Mouse (Mus musculus): Measurements from ENCODE around the gene Ell. TPM values are rescaled to one million over a fixed set of nuclear protein-coding genes. Genes with fewer than 3 reads are reported as not detected.

Gene Ell
- polyA plus RNA-seq, 1 experiment from 2014 or later = 22.7 TPM

DNA sequence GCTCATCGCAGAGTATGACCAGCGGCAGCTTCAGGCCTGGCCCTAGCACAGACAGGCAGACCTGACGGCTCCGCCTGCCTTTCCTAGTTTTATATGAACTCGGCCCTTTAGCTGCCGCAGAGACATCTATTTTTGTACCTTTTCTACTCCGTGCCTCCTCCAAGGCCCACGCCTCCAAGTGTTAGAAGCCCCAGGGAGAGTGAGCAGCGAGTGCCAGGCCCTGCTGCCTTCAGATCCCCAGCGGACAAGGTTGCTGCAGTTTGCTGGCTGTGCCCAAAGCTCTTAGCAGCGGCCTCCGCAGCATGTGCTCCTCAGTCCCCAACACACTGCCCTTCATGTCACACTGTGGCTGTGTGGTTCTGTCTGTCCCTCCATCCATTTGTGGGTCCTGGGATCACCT, 52.3 kb downstream of the Ell start:
- no peak overlapping the region for H3K4me3 ChIP-seq
- peaks cover 18% of the 10 kb centered on the region for H3K27me3 ChIP-seq (ENCODE audit: poor library complexity, severe bottlenecking)
- peaks cover 41% of the 10 kb centered on the region for H3K4me1 ChIP-seq
- WGBS = 90% methylated on average over 12 of the region's 12 CpGs
- peaks cover 70% of the 10 kb centered on the region for H3K36me3 ChIP-seq (replicated peaks)
- H3K9me3 ChIP-seq = no peaks in the 10 kb centered on the region
- no peak for DNase-seq (ENCODE audit: extremely low spot score, low spot score)
- H3K27ac ChIP-seq = no peak overlapping the region

DNA sequence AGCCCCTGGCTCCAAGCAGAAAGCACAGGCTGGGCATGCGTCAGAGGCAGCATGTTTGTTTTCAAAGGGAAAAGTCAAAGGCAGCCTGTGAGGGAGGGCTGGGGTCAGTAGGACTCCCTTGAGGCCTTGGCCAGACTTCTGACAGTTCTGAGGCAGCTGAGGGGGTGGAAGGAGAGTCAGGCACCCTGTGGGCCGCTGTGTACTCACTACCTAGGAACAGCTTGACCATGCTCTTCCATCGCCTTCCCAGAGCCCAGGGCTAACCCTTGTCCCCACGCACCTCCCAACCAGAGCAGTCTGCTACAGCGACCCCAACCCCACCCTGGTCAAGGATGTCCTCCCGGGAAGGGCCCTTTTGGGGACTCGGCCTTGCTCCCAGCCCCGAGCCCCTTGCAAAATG, 53.9 kb downstream of the Ell start:
- no peak for DNase-seq (ENCODE audit: extremely low spot score, low spot score)
- peak overlapping the region; percentile 82 for H3K4me3 ChIP-seq
- peaks cover 66% of the 10 kb centered on the region for H3K36me3 ChIP-seq (replicated peaks)
- peaks cover 33% of the 10 kb centered on the region for H3K27me3 ChIP-seq (ENCODE audit: poor library complexity, severe bottlenecking)
- no peaks in the 10 kb centered on the region for H3K9me3 ChIP-seq
- peak overlapping the region; percentile 89 for H3K27ac ChIP-seq
- 50% methylated on average over 8 of the region's 8 CpGs for WGBS
- peaks cover 57% of the 10 kb centered on the region for H3K4me1 ChIP-seq

DNA sequence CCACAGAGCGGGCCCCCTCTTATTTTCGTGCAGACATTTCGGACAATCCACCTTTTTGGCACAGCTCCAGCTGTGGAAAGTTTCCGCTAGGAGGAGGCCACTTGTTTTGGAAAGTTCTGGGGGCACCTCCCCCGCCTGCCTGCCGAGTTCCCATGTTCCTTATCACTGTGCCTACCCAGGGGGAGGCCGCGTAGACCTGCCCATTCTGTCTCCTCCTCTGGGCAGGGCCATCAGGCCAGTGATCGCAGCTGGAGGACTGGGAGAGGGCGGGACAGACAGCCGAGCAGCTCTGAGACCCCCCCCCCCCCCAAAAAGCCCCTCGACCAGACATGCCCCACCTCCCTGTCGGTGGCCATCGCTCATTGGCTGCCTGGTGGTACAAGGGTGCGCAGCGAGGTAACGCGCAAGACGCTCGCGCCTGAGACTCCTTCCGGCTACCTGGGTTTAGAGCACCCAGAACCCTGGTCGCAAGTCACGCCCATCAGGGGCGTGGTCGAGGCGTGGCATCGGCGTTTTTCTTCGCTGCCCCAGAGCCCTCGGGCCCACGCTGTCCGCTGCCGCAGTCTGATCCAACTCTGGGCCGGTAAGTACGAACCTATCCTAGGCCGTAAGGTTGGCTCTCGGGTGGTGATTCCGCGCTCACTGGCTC, 54.8 kb downstream of the Ell start, which contains the start of gene Isyna1:
Gene Isyna1, plus strand, starts transcription at position 413 of the 649 bp plus-strand sequence.
- Histone ChIP-seq H3K4me1 (peaks cover 66% of the 10 kb centered on the region), H3K36me3 (replicated peaks) (peaks cover 61% of the 10 kb centered on the region), H3K4me3 (peak within 1 kb of the TSS; percentile 82)

DNA sequence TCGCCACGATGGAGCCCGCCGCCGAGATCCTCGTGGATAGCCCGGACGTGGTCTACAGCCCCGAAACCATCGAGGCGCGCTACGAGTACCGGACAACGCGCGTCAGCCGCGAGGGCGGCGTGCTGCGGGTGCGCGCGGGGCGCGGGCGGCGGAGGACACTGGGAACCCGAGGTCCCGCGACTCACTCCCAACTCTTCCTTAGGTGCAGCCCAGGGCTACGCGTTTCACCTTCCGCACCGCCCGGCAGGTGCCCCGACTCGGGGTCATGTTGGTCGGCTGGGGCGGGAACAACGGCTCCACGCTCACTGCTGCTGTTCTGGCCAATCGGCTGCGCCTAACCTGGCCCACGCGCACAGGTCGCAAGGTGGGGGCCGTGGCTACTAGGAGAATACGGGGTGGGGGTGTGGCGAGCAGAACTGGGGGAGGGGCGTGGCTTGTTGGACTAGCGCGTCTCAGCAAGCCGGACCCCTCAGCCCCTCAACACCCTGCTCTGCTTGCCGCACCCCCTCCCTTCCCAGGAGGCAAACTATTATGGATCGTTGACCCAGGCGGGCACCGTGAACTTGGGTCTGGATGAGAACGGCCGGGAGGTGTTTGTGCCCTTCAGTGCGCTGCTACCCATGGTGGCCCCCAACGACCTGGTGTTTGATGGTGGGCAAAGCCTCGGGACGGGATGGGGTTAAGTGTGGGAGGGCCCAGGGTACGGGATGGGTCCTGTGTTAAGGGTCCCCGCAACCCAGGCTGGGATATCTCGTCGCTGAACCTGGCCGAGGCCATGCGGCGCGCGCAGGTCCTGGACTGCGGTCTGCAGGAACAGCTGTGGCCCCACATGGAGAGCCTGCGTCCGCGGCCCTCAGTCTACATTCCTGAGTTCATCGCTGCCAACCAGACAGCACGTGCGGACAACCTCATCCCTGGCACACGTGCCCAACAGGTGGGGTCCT, 55.6 kb downstream of the Ell start:
- Histone ChIP-seq H3K27me3 (ENCODE audit: poor library complexity, severe bottlenecking) (peaks cover 45% of the 10 kb centered on the region), H3K27ac (peak overlapping the region; percentile 89), H3K9me3 (no peaks in the 10 kb centered on the region), H3K4me1 (peaks cover 74% of the 10 kb centered on the region), H3K36me3 (replicated peaks) (peaks cover 60% of the 10 kb centered on the region), H3K4me3 (peak overlapping the region; percentile 82)
- WGBS = 10% methylated on average over 82 of the region's 82 CpGs
- peak; percentile 53 for DNase-seq (ENCODE audit: extremely low spot score, low spot score)

More for the DNA sequence above, 54.8 kb downstream of the Ell start, which contains the start of gene Isyna1:
- peak; percentile 95 for DNase-seq (ENCODE audit: extremely low spot score, low spot score)
- WGBS = under 1% methylated on average over 40 of the region's 40 CpGs
- Histone ChIP-seq H3K27me3 (ENCODE audit: poor library complexity, severe bottlenecking) (peaks cover 37% of the 10 kb centered on the region), H3K27ac (peak within 1 kb of the TSS; percentile 89), H3K9me3 (no peaks in the 10 kb centered on the region)

DNA sequence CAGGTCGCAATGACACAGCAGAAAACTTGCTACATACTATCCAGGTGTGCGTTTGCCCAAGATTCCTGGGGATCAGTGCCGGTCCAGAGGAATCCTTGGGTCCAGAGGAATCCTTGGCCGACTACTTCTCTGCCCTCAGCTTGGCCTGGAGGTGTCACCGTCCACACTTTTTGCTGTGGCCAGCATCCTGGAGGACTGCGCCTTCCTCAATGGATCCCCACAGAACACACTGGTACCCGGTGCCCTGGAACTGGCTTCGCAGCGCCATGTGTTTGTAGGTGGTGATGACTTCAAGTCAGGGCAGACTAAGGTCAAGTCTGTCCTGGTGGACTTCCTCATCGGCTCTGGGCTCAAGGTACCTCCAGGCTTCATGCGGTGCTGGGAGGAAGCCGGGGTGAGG, 56.6 kb downstream of the Ell start:
- Histone ChIP-seq H3K4me3 (peak overlapping the region; percentile 82), H3K9me3 (no peaks in the 10 kb centered on the region), H3K27me3 (ENCODE audit: poor library complexity, severe bottlenecking) (peaks cover 47% of the 10 kb centered on the region), H3K27ac (no peak overlapping the region), H3K36me3 (replicated peaks) (peaks cover 51% of the 10 kb centered on the region), H3K4me1 (peaks cover 83% of the 10 kb centered on the region)
- WGBS = 94% methylated on average over 12 of the region's 12 CpGs
- no peak for DNase-seq (ENCODE audit: extremely low spot score, low spot score)

DNA sequence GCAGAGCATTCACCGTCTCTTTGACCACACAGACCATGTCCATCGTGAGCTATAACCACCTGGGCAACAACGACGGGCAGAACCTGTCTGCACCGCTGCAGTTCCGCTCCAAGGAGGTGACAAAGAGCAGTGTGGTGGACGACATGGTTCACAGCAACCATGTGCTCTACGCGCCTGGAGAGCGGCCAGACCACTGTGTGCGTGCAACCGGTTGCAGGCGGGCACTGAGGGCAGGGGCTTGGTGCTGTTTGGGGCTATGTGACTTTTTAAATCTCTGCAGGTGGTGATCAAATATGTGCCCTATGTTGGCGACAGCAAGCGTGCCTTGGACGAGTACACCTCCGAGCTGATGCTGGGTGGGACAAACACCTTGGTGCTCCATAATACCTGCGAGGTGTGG, 57.0 kb downstream of the Ell start:
- H3K4me3 ChIP-seq = peak overlapping the region; percentile 82; the same call in 1 of the 2 replicates
- peaks cover 87% of the 10 kb centered on the region for H3K4me1 ChIP-seq
- no peak for DNase-seq (ENCODE audit: extremely low spot score, low spot score)
- peaks cover 47% of the 10 kb centered on the region for H3K27me3 ChIP-seq (ENCODE audit: poor library complexity, severe bottlenecking)
- 96% methylated on average over 18 of the region's 18 CpGs for WGBS
- peaks cover 49% of the 10 kb centered on the region for H3K36me3 ChIP-seq (replicated peaks)
- H3K27ac ChIP-seq = no peak overlapping the region
- no peaks in the 10 kb centered on the region for H3K9me3 ChIP-seq

DNA sequence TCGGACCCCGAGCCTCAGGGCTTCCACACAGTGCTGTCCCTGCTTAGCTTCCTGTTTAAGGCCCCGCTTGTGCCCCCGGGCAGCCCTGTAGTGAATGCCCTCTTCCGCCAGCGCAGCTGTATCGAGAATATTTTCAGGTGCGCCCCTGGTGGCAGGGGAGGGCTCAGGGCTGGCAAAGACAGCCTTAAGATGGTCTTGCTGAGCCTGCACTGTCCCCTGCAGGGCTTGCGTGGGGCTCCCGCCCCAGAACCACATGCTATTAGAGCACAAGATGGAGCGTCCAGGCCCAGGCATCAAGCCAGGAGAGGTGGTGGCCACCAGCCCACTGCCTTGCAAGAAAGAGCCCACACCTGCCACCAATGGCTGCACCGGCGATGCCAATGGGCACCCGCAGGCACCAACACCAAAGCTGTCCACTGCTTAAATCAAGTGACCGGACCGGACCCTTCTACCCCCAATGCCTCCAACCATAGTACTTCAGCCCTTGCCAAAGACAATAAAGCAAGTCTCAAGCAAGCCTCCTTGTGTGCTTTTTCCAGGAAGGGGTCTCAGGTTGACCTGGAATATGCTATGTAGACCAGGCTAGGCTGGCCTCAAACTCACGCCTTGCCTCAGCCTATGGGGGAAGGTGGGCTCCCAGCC, 57.6 kb downstream of the Ell start:
- no peak for DNase-seq (ENCODE audit: extremely low spot score, low spot score)
- H3K4me1 ChIP-seq = peaks cover 94% of the 10 kb centered on the region
- H3K4me3 ChIP-seq = peak overlapping the region; percentile 62
- no peak overlapping the region for H3K27ac ChIP-seq
- H3K9me3 ChIP-seq = peaks cover 2% of the 10 kb centered on the region; the same call in 1 of the 2 replicates
- H3K36me3 ChIP-seq (replicated peaks) = peaks cover 45% of the 10 kb centered on the region
- WGBS = 86% methylated on average over 17 of the region's 17 CpGs
- peaks cover 47% of the 10 kb centered on the region for H3K27me3 ChIP-seq (ENCODE audit: poor library complexity, severe bottlenecking)

DNA sequence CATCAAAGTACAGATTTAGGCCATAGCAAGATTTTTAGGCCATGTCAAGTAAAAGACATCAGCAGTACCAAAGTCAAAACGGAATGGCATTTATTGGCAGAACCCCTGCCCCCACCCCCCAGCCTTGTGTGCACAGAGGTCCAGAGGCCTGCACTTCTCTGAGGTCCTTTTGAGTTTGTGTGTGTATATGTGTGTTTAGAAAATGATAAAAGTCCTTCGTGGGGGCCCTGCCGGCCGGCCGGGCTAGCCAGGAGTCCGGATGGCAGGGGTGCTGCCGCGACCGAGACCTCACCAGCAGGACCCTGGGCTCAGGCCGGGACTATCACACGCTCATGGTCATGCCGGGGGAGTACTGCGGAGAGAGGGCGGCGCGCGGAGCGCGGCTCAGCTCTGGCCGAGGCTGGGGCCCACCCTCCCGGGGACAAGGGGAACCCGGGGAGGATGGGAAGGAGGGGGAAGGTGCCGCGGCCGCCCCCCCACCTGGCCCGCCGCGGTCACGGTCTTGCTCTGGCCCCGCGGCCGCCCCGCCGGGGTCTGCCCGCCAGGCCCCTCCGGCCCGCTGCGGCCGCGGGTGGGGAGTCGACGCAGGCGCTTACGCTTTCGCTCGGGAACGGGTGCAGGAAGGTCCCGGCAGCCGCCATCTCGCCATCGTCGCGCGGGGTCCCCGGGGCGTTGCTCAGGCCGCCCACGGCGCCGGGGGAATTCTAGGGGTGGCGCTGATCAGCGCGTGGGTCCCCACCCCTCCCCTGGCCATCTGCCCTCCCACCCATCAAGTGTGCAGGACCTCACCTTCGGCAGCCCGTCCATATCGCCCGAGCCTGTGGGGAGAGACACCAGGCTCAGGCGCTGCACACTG, 58.4 kb downstream of the Ell start:
- H3K9me3 ChIP-seq = peaks cover 8% of the 10 kb centered on the region; the same call in 1 of the 2 replicates
- H3K36me3 ChIP-seq (replicated peaks) = peaks cover 48% of the 10 kb centered on the region
- 5% methylated on average over 64 of the region's 68 CpGs for WGBS
- peaks cover 47% of the 10 kb centered on the region for H3K27me3 ChIP-seq (ENCODE audit: poor library complexity, severe bottlenecking)
- no peak for DNase-seq (ENCODE audit: extremely low spot score, low spot score)
- H3K4me1 ChIP-seq = peaks cover 98% of the 10 kb centered on the region
- H3K27ac ChIP-seq = peak overlapping the region; percentile 88
- H3K4me3 ChIP-seq = peak overlapping the region; percentile 62

DNA sequence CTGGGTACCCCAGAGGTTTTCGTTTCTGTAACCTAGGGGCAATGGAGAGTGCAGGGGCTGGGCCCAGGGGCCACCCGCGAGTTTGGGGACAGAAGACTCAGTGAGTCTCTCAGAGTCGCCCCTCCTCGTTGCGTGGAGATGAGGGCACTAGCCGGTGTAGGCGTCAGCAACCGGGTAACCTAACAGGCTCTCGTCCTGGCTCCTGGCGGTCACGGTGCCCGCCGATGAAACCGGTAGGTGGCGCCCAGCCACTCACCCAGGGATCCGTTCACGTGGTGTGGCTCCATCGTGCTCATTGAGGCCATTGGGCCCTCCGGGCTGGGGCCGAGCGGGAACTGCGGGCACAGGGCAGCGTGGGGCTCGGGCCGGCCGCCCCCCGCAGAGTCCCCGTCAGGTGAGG, 59.0 kb downstream of the Ell start:
- peaks cover 54% of the 10 kb centered on the region for H3K36me3 ChIP-seq (replicated peaks)
- 3% methylated on average over 29 of the region's 29 CpGs for WGBS
- peaks cover 8% of the 10 kb centered on the region; the same call in 1 of the 2 replicates for H3K9me3 ChIP-seq
- H3K4me3 ChIP-seq = peak overlapping the region; percentile 62
- H3K27ac ChIP-seq = peak overlapping the region; percentile 88
- peaks cover 91% of the 10 kb centered on the region for H3K4me1 ChIP-seq
- peak; percentile 86 for DNase-seq (ENCODE audit: extremely low spot score, low spot score)
- peaks cover 47% of the 10 kb centered on the region for H3K27me3 ChIP-seq (ENCODE audit: poor library complexity, severe bottlenecking)

DNA sequence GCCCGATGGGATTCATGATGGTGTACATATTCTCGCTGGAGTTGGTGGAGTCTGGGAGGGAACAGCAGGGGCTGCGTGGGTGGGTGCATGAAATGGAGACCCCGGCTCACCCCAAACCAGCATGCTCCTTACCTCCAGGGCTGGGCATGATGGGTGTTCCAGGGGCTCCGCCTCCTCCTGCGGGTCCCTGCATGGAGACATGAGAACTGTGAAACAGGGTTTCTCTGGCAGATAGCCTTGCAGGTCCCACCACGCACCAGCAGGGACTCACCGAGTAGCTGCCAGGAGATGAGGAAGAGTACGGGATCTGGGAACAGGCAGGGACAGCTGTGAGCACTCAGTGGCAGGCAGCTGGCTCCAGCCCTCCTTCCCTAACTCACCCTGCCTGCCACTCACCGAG, 59.5 kb downstream of the Ell start:
- H3K27me3 ChIP-seq (ENCODE audit: poor library complexity, severe bottlenecking) = peaks cover 47% of the 10 kb centered on the region
- H3K27ac ChIP-seq = peak overlapping the region; percentile 88
- H3K4me3 ChIP-seq = peak overlapping the region; percentile 62
- 13% methylated on average over 10 of the region's 10 CpGs for WGBS
- H3K36me3 ChIP-seq (replicated peaks) = peaks cover 55% of the 10 kb centered on the region
- DNase-seq (ENCODE audit: extremely low spot score, low spot score) = peak; percentile 49
- peaks cover 87% of the 10 kb centered on the region for H3K4me1 ChIP-seq
- peaks cover 8% of the 10 kb centered on the region; the same call in 1 of the 2 replicates for H3K9me3 ChIP-seq

DNA sequence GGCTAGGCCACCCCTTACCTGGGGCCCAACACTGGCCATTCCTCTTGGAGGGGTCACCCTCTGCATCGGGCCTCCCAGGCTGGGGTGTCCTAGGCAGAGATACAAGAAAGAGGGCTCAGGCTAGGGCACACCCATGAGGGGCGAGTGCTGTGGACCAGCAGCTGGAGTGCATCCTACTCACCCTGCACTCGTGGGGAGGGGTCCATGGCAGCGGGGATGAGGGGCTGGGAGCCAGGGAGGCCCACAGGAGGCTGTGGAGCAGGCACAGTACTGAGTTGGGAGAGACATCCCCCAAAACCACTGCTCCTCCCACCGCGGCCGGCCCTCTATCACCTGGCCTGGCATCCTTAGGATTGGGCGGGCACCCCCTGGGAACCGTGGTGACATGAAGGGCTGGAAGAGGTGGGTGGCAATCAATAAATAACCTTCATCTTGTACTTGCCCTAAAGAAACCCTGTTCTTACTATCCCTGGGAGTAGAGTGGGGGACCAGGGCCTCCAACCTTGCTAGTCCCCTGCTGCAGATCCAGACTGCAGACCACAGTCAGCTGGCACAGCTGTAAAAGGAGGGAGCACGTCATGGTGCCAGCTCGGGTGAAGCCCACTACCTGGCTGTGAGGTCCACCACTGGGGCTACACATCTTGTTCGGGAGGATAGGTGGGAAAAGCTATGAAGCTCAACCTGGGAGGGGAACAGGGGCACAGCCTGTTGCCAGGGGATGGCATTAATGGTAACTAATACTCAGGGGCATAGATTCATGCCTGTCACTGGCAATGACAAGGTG, 60.4 kb downstream of the Ell start:
- Histone ChIP-seq H3K4me1 (peaks cover 86% of the 10 kb centered on the region), H3K9me3 (peaks cover 8% of the 10 kb centered on the region; the same call in 1 of the 2 replicates), H3K36me3 (replicated peaks) (peaks cover 60% of the 10 kb centered on the region), H3K27ac (peak overlapping the region; percentile 88), H3K27me3 (ENCODE audit: poor library complexity, severe bottlenecking) (peaks cover 47% of the 10 kb centered on the region), H3K4me3 (peak overlapping the region; percentile 62; the same call in 1 of the 2 replicates)
- DNase-seq (ENCODE audit: extremely low spot score, low spot score) = no peak
- 79% methylated on average over 12 of the region's 12 CpGs for WGBS
